Mouse (Mus musculus) 416B (cell line): Measurements from ENCODE around the gene Chd8.
A peak's percentile ranks its signal among the peaks of the same experiment; 100 is the strongest.
"Not testable (repeated sequence)": the region's sequence is repeated elsewhere in the genome, so short reads cannot be mapped to it uniquely, and the experiment has no call there.

ENCODE experiments used
- DNase-seq: peaks from one replicate; pipeline ENCODE4 v3.0.0; 2011; ENCODE audit warnings: low read depth

The Chd8 gene

GRCm38 (mm10) chr14:52257484-52258213, at the start of gene Chd8:
Gene Chd8 (minus strand): TSS chr14:52257780.
- peak; percentile 99 for DNase-seq

- DNase-seq, result peak; percentile 25
Observed at GRCm38 (mm10) chr14:52306100-52306499, 48.5 kb upstream of the Chd8 start.

GRCm38 (mm10) chr14:52304644-52305271, 47.2 kb upstream of the Chd8 start, which contains the start of gene Mettl3:
Gene Mettl3 (minus strand): TSS chr14:52305128.
- peak; percentile 98 for DNase-seq

- DNase-seq, result not testable (repeated sequence)
Observed at GRCm38 (mm10) chr14:52303517-52303916, 45.9 kb upstream of the Chd8 start.

- peak; percentile 70 for DNase-seq
Observed at GRCm38 (mm10) chr14:52295558-52296264, 38.1 kb upstream of the Chd8 start.

GRCm38 (mm10) chr14:52284191-52284590, 26.6 kb upstream of the Chd8 start:
- no peak for DNase-seq

GRCm38 (mm10) chr14:52283629-52284028, 26.0 kb upstream of the Chd8 start:
- DNase-seq, result no peak

- peak; percentile 45 for DNase-seq
Observed at GRCm38 (mm10) chr14:52279747-52280120, 22.2 kb upstream of the Chd8 start.

GRCm38 (mm10) chr14:52278932-52279746, 21.6 kb upstream of the Chd8 start, which contains the start of the genes Tox4 and Rab2b:
Gene Tox4 (plus strand): TSS chr14:52279146.
Gene Rab2b (minus strand): TSS chr14:52279545.
- peak; percentile 99 for DNase-seq

GRCm38 (mm10) chr14:52277210-52277609, 19.6 kb upstream of the Chd8 start:
- DNase-seq, result no peak

GRCm38 (mm10) chr14:52272781-52273180, 15.2 kb upstream of the Chd8 start:
- peak; percentile 76 for DNase-seq

GRCm38 (mm10) chr14:52256311-52257175, 1.0 kb downstream of the Chd8 start:
- DNase-seq, result peak; percentile 57

GRCm38 (mm10) chr14:52246129-52246528, 11.5 kb downstream of the Chd8 start:
- DNase-seq, result peak; percentile 65

GRCm38 (mm10) chr14:52244690-52245042, 12.9 kb downstream of the Chd8 start:
- no peak for DNase-seq

GRCm38 (mm10) chr14:52244041-52244689, 13.4 kb downstream of the Chd8 start:
- peak; percentile 99 for DNase-seq

- no peak for DNase-seq
Observed at GRCm38 (mm10) chr14:52236216-52236615, 21.4 kb downstream of the Chd8 start.

GRCm38 (mm10) chr14:52235165-52235564, 22.4 kb downstream of the Chd8 start:
- no peak for DNase-seq

- DNase-seq, result no peak
Observed at GRCm38 (mm10) chr14:52232249-52232648, 25.3 kb downstream of the Chd8 start.

- DNase-seq, result no peak
Observed at GRCm38 (mm10) chr14:52225972-52226371, 31.6 kb downstream of the Chd8 start.

- no peak for DNase-seq
Observed at GRCm38 (mm10) chr14:52217261-52217660, 40.3 kb downstream of the Chd8 start.
